Mouse (Mus musculus) CH12.LX (cell line): ENCODE measurements around the gene Lcn4. TPM values are rescaled to one million over a fixed set of nuclear protein-coding genes. Genes with fewer than 3 reads are reported as not detected.

ENCODE experiments used
- DNase-seq: peaks from one replicate; pipeline ENCODE4 v3.0.0-alpha.2; 2013; ENCODE audit errors: extremely low read depth
- H3K27ac ChIP-seq: 2 replicates; pipeline ENCODE4 v1.5.1; 2012; ENCODE audit warnings: low read depth, mild to moderate bottlenecking, control low read depth, moderate library complexity; ENCODE audit not compliant: insufficient read depth
- H3K27me3 ChIP-seq: replicated peaks from 2 replicates; pipeline ENCODE3; 2012; ENCODE audit warnings: inconsistent platforms
- H3K36me3 ChIP-seq, 2 experiments: replicated peaks in 1 of 2; 2 replicates each; pipeline versions ENCODE3 to v1.6.1; 2012; ENCODE audit warnings: inconsistent platforms in 1 of 2, low read length in 1 of 2, mild to moderate bottlenecking in 1 of 2, mixed read lengths in 1 of 2, moderate library complexity in 1 of 2; ENCODE audit not compliant: control insufficient read depth in 1 of 2, insufficient read depth in 1 of 2
- H3K4me1 ChIP-seq, 2 experiments: 2 replicates each; pipeline ENCODE4 v1.6.1; 2012; ENCODE audit warnings: inconsistent platforms in 1 of 2, moderate library complexity in 1 of 2; ENCODE audit not compliant: insufficient read depth in 2 of 2, control insufficient read depth in 1 of 2
- H3K4me2 ChIP-seq: 2 replicates; pipeline ENCODE4 v1.6.1; 2012; ENCODE audit warnings: low read depth, mild to moderate bottlenecking, control low read depth; ENCODE audit not compliant: poor library complexity, insufficient read depth, severe bottlenecking
- H3K4me3 ChIP-seq, 3 experiments: fragments of 150-350 bp in 1 of 3; sonication (generic) in 1 of 3; replicated peaks in 1 of 3; 2 replicates each; pipeline versions ENCODE3 to v1.5.1; 2011 to 2012; ENCODE audit warnings: low read depth in 2 of 3, low read length in 2 of 3, mild to moderate bottlenecking in 2 of 3, moderate library complexity in 2 of 3, control low read depth in 1 of 3, improper control_type of control experiment in 1 of 3, inconsistent platforms in 1 of 3, mixed read lengths in 1 of 3; ENCODE audit not compliant: poor library complexity in 1 of 3
- H3K79me2 ChIP-seq: replicated peaks from 2 replicates; pipeline ENCODE4 v1.6.1; 2012; ENCODE audit warnings: mild to moderate bottlenecking, moderate library complexity; ENCODE audit not compliant: control insufficient read depth, poor library complexity, insufficient read depth, severe bottlenecking; ENCODE audit errors: extremely low read depth
- H3K9ac ChIP-seq: 2 replicates; pipeline ENCODE4 v1.6.1; 2012; ENCODE audit warnings: low read depth, mild to moderate bottlenecking, control low read depth, moderate library complexity; ENCODE audit not compliant: insufficient read depth
- H3K9me3 ChIP-seq: replicated peaks from 2 replicates; pipeline ENCODE3; 2012; ENCODE audit warnings: low read length, inconsistent platforms, mixed read lengths
- CHD1 ChIP-seq: IDR thresholded peaks from 2 replicates; pipeline ENCODE4 v1.6.1; 2012; ENCODE audit warnings: low read depth, low read length, improper control_type of control experiment, inconsistent platforms
- CTCF ChIP-seq, 2 experiments: IDR thresholded peaks in 1 of 2; conservative IDR thresholded peaks in 1 of 2; 2 replicates each; pipeline ENCODE4 v1.5.1; 2011 to 2012; ENCODE audit warnings: low read depth in 2 of 2, low read length in 2 of 2, improper control_type of control experiment in 1 of 2, inconsistent platforms in 1 of 2, mild to moderate bottlenecking in 1 of 2, moderate library complexity in 1 of 2
- E2F4 ChIP-seq: IDR thresholded peaks from 2 replicates; pipeline ENCODE4 v1.6.1; 2011; ENCODE audit warnings: low read depth, low read length, improper control_type of control experiment; ENCODE audit not compliant: insufficient replicate concordance
- ELF1 ChIP-seq: IDR thresholded peaks from 2 replicates; pipeline ENCODE4 v1.6.1; 2014; ENCODE audit warnings: low read depth, mild to moderate bottlenecking, inconsistent platforms, low read length, improper control_type of control experiment
- ETS1 ChIP-seq: conservative IDR thresholded peaks from 2 replicates; pipeline ENCODE4 v1.6.1; 2012; ENCODE audit warnings: low read depth, mild to moderate bottlenecking, inconsistent platforms, low read length, improper control_type of control experiment, moderate library complexity
- HCFC1 ChIP-seq: IDR thresholded peaks from 2 replicates; pipeline ENCODE4 v1.6.1; 2012; ENCODE audit warnings: low read depth, mild to moderate bottlenecking, inconsistent platforms, low read length, improper control_type of control experiment
- IRF4 ChIP-seq: IDR thresholded peaks from 2 replicates; pipeline ENCODE4 v1.6.1; 2014; ENCODE audit warnings: low read depth, mild to moderate bottlenecking, inconsistent platforms, low read length, improper control_type of control experiment
- JUN ChIP-seq: IDR thresholded peaks from 2 replicates; pipeline ENCODE4 v1.6.1; 2011; ENCODE audit warnings: low read depth, mild to moderate bottlenecking, low read length, improper control_type of control experiment, moderate library complexity; ENCODE audit not compliant: insufficient read depth
- KAT2A ChIP-seq: IDR thresholded peaks from 2 replicates; pipeline ENCODE4 v1.6.1; 2012; ENCODE audit warnings: low read length, improper control_type of control experiment, inconsistent platforms; ENCODE audit not compliant: insufficient replicate concordance
- MAX ChIP-seq: IDR thresholded peaks from 2 replicates; pipeline ENCODE4 v1.6.1; 2011; ENCODE audit warnings: low read length, improper control_type of control experiment
- MAZ ChIP-seq: IDR thresholded peaks from 2 replicates; pipeline ENCODE4 v1.6.1; 2012; ENCODE audit warnings: low read depth, mild to moderate bottlenecking, inconsistent platforms, low read length, improper control_type of control experiment, moderate library complexity
- MEF2A ChIP-seq: IDR thresholded peaks from 2 replicates; pipeline ENCODE4 v1.6.1; 2014; ENCODE audit warnings: low read depth, mild to moderate bottlenecking, inconsistent platforms, low read length, improper control_type of control experiment, borderline replicate concordance
- MXI1 ChIP-seq: IDR thresholded peaks from 2 replicates; pipeline ENCODE4 v1.6.1; 2011; ENCODE audit warnings: mild to moderate bottlenecking, low read depth, low read length, improper control_type of control experiment
- MYC ChIP-seq: IDR thresholded peaks from 2 replicates; pipeline ENCODE4 v1.6.1; 2011; ENCODE audit warnings: low read depth, mild to moderate bottlenecking, improper control_type of control experiment, low read length
- NELFE ChIP-seq: IDR thresholded peaks from 2 replicates; pipeline ENCODE4 v1.6.1; 2011; ENCODE audit warnings: low read depth, low read length, improper control_type of control experiment
- NRF1 ChIP-seq: IDR thresholded peaks from 2 replicates; pipeline ENCODE4 v1.6.1; 2014; ENCODE audit warnings: low read depth, mild to moderate bottlenecking, inconsistent platforms, low read length, improper control_type of control experiment, moderate library complexity
- POLR2A ChIP-seq: IDR thresholded peaks from 2 replicates; pipeline ENCODE4 v1.6.1; 2011; ENCODE audit warnings: low read depth, mild to moderate bottlenecking, improper control_type of control experiment, low read length
- POLR2AphosphoS2 ChIP-seq: IDR thresholded peaks from 2 replicates; pipeline ENCODE4 v1.6.1; 2011; ENCODE audit warnings: low read depth, low read length, improper control_type of control experiment
- RAD21 ChIP-seq: IDR thresholded peaks from 2 replicates; pipeline ENCODE4 v1.6.1; 2011; ENCODE audit warnings: low read depth, mild to moderate bottlenecking, low read length, improper control_type of control experiment, moderate library complexity
- SMC3 ChIP-seq: IDR thresholded peaks from 2 replicates; pipeline ENCODE4 v1.6.1; 2011; ENCODE audit warnings: low read depth, low read length, improper control_type of control experiment
- TBP ChIP-seq: conservative IDR thresholded peaks from 2 replicates; pipeline ENCODE4 v1.6.1; 2011; ENCODE audit warnings: low read depth, low read length, improper control_type of control experiment
- TCF12 ChIP-seq: IDR thresholded peaks from 2 replicates; pipeline ENCODE4 v1.6.1; 2014; ENCODE audit warnings: low read depth, mild to moderate bottlenecking, inconsistent platforms, low read length, improper control_type of control experiment
- UBTF ChIP-seq: IDR thresholded peaks from 2 replicates; pipeline ENCODE4 v1.6.1; 2012; ENCODE audit warnings: low read depth, mild to moderate bottlenecking, inconsistent platforms, low read length, improper control_type of control experiment, moderate library complexity
- USF2 ChIP-seq: conservative IDR thresholded peaks from 2 replicates; pipeline ENCODE4 v1.6.1; 2011; ENCODE audit warnings: low read depth, low read length, improper control_type of control experiment
- ZC3H11A ChIP-seq: IDR thresholded peaks from 2 replicates; pipeline ENCODE4 v1.6.1; 2012; ENCODE audit warnings: low read depth, mild to moderate bottlenecking, inconsistent platforms, low read length, improper control_type of control experiment
- ZKSCAN1 ChIP-seq: IDR thresholded peaks from 2 replicates; pipeline ENCODE4 v1.6.1; 2012; ENCODE audit warnings: low read depth, inconsistent platforms, low read length, improper control_type of control experiment, borderline replicate concordance
- dilution Hi-C: fragments of 300-500 bp; cut with MboI; formaldehyde crosslinking; loops from 2 replicates; pipeline ENCODE4 v1.14.3; 2020; ENCODE audit warnings: low sequenced_read_pairs; ENCODE audit not compliant: extremely low pct_unique_long_range_greater_than_20kb, extremely low pct_ligation_motif_present
- in situ Hi-C: fragments of 300-500 bp; cut with MboI; formaldehyde crosslinking; loops from 3 replicates; pipeline ENCODE4 v1.14.3; 2019; ENCODE audit warnings: low sequenced_read_pairs, low pct_ligation_motif_present, low pct_unique_long_range_greater_than_20kb, mixed read lengths
- polyA plus RNA-seq: library from polyadenylated mRNA; unstranded; fragments of >175 nt; gene quantifications from 2 replicates; pipeline ENCODE4 v1.2.1, GENCODE M21; 2012; ENCODE audit warnings: low read depth; ENCODE audit not compliant: insufficient read length
- total RNA-seq, 2 experiments: library from RNA; depleted of rRNA; stranded (reverse); fragments of 300-350 nt in 1 of 2; fragments of >200 nt in 1 of 2; gene quantifications; 2 replicates each; pipeline ENCODE4 v1.2.3; 2012 to 2014

The Lcn4 gene
- total and polyA plus RNA-seq, 3 experiments, result not detected

DNA sequence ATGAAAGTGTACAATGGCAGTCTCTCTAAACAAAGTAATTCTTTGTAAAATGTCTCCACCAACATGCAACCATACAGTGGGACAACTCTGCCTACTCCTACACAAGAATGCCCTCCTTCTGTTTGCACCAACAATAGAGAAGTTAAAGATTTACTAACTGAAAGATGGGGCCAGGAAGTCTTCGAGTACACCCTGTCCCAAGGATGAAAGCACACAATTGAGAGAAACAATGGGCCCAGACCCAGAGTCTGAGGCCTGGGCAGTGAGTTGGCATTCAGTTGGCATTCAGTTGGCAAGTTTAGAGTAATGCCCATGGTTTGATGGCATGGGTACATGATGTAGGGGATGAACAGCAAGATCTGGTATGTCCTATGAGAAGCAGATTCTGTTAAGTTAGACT, 16.4 kb downstream of the Lcn4 start:
- peaks cover 0 to 7% of the 10 kb centered on the region in 2 experiments; a peak in 1 of 4 replicates for H3K4me1 ChIP-seq

DNA sequence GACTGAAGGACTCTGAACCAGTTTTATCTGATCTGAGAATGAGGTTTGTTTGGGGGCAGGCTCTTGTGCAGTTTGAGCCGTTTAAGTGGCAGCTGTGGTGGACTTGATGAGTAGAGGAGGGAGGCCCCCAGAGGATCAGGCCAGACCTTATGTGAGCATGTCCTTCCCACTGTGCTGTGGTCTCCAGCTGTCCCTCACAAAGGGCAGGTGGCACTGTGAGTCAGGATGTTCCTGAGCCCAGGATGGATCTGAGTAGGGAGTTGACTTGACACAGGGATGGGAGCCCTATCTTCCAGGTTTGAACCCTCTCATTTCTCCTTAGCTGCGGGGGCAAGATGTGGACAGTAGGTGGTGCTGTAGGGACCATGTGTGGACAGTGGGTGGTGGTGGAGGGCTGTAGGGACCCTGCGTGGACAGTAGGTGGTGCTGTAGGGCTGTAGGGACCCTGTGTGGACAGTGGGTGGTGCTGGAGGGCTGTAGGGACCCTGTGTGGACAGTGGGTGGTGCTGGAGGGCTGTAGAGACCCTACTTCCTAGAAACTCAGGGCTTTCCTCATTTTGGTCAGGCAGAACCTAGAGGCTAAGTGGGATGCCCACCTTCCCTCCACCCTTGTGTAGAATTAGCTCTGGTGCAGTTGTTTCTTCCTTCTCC, 24.3 kb downstream of the Lcn4 start:
- TF ChIP-seq SMC3 (peak; percentile 89), NRF1 (0 out of 2 replicates have a peak, but pooled peaks have one; percentile 16), JUN (no peak), CHD1 (no peak), CTCF (conservative IDR thresholded peaks at IDR 0.05 in 1 of 2, IDR thresholded peaks at IDR 0.05 in 1 of 2; ENCODE audit: low read depth in 2 of 2, low read length in 2 of 2) (peak; percentile 98 to 99), MAX (peak; percentile 61), TCF12 (peak; percentile 29; the same call in 1 of the 2 replicates), POLR2AphosphoS2 (no peak), MXI1 (no peak), ZC3H11A (0 out of 2 replicates have a peak, but pooled peaks have one; percentile 16), NELFE (peak; percentile 93; the same call in 1 of the 2 replicates), MEF2A (no peak; the same call in 1 of the 2 replicates), MAZ (no peak), ZKSCAN1 (no peak), HCFC1 (peak; percentile 50), RAD21 (peak; percentile 96), UBTF (no peak), KAT2A (no peak), ELF1 (peak; percentile 64; the same call in 1 of the 2 replicates), IRF4 (peak; percentile 38; the same call in 1 of the 2 replicates), USF2 (no peak), TBP (no peak), POLR2A (no peak), MYC (peak; percentile 69; the same call in 1 of the 2 replicates)
- no peak overlapping the region for H3K27ac ChIP-seq
- dilution Hi-C loops, result no loop called here

More for the DNA sequence above, 16.4 kb downstream of the Lcn4 start:
- DNase-seq, result no peak
- Histone ChIP-seq H3K9ac (no peak overlapping the region), H3K27me3 (peaks cover 6% of the 10 kb centered on the region), H3K27ac (no peak overlapping the region), H3K4me3 (no peak overlapping the region), H3K9me3 (no peaks in the 10 kb centered on the region), H3K79me2 (no peaks in the 10 kb centered on the region), H3K4me2 (no peak overlapping the region), H3K36me3 (no peaks in the 10 kb centered on the region)
- in situ Hi-C loops, result loop anchor here (5.0 to 25.0 kb wide), 2 partner anchors 243 to 583 kb away; partner anchors contain the start of gene Sardh
- dilution Hi-C loops, result no loop called here
- no peak for TF ChIP-seq E2F4
- no peak for TF ChIP-seq SMC3
- no peak for TF ChIP-seq ETS1

More for the DNA sequence above, 24.3 kb downstream of the Lcn4 start:
- H3K79me2 ChIP-seq, result no peaks in the 10 kb centered on the region
- H3K27me3 ChIP-seq, result peaks cover 2% of the 10 kb centered on the region
- no peaks in the 10 kb centered on the region for H3K36me3 ChIP-seq
- in situ Hi-C loops, result no loop called here
- no peak overlapping the region for H3K4me3 ChIP-seq
- DNase-seq, result peak; percentile 93
- H3K4me2 ChIP-seq, result no peak overlapping the region; the same call in 1 of the 2 replicates
- peaks cover 0 to 8% of the 10 kb centered on the region in 2 experiments; a peak in 1 of 4 replicates for H3K4me1 ChIP-seq
- no peaks in the 10 kb centered on the region for H3K9me3 ChIP-seq
- no peak overlapping the region for H3K9ac ChIP-seq
